Mouse (Mus musculus) lung, embryonic 14.5 days (tissue): ENCODE measurements at regions not wholly inside any gene's neighbourhood (a gene's known extent, or its start where the extent isn't known, plus 50 kb on each side); places are given as distances from the start of the nearest gene placed in this dataset.
A peak's percentile ranks its signal among the peaks of the same experiment; 100 is the strongest.

ENCODE experiments used
- ATAC-seq: fragments of 200-750 bp; cut with Nextera tagmentation; 2 replicates; pipeline ENCODE4 v1.8.0; 2017; ENCODE audit warnings: mild to moderate bottlenecking, moderate TSS enrichment, moderate library complexity; ENCODE audit not compliant: insufficient read depth
- DNase-seq: peaks from one replicate; pipeline ENCODE4 v3.0.0-alpha.2; 2015
- H3K27ac ChIP-seq: fragments of 300-500 bp; sonication (generic); 2 replicates; pipeline ENCODE4 v1.5.1; 2014; ENCODE audit warnings: low read depth, mild to moderate bottlenecking, moderate library complexity
- H3K27me3 ChIP-seq: fragments of 300-500 bp; sonication (generic); 2 replicates; pipeline ENCODE4 v1.6.1; 2014; ENCODE audit warnings: low read length, control low read depth; ENCODE audit not compliant: insufficient read depth
- H3K36me3 ChIP-seq: fragments of 300-500 bp; sonication (generic); 2 replicates; pipeline ENCODE4 v1.6.1; 2014; ENCODE audit warnings: control low read depth; ENCODE audit not compliant: insufficient read depth
- H3K4me1 ChIP-seq: fragments of 300-500 bp; sonication (generic); 2 replicates; pipeline ENCODE4 v1.6.1; 2014; ENCODE audit warnings: antibody characterized with exemption, control low read depth; ENCODE audit not compliant: insufficient read depth
- H3K4me2 ChIP-seq: fragments of 300-500 bp; sonication (generic); 2 replicates; pipeline ENCODE4 v1.6.1; 2014; ENCODE audit warnings: mild to moderate bottlenecking
- H3K4me3 ChIP-seq: fragments of 300-500 bp; sonication (generic); 2 replicates; pipeline ENCODE4 v1.5.1; 2014; ENCODE audit warnings: low read depth, low read length
- H3K9ac ChIP-seq: fragments of 300-500 bp; sonication (generic); 2 replicates; pipeline ENCODE4 v1.6.1; 2014
- H3K9me3 ChIP-seq: fragments of 300-500 bp; sonication (generic); 2 replicates; pipeline ENCODE4 v1.6.1; 2016; ENCODE audit warnings: low read depth, low read length, control low read depth
- CTCF ChIP-seq: IDR thresholded peaks from 2 replicates; pipeline ENCODE4 v1.5.1; 2016; ENCODE audit warnings: antibody characterized with exemption, low read depth
- WGBS: fragments of 180-500 bp; shearing (Covaris S2); extraction: QIAGEN DNeasy Blood & Tissue Kit; methylation state at CpG from one replicate; pipeline ENCODE4 v1.1.7; 2014; 5-methylcytosine and 5-hydroxymethylcytosine counted together

GRCm38 (mm10) chr10:96392836-96393235 lies 224.0 kb upstream of the Btg1 start:
- Histone ChIP-seq H3K27ac (no peak overlapping the region), H3K9me3 (no peaks in the 10 kb centered on the region), H3K27me3 (no peaks in the 10 kb centered on the region), H3K4me3 (no peak overlapping the region), H3K36me3 (no peaks in the 10 kb centered on the region), H3K9ac (no peak overlapping the region), H3K4me2 (no peak overlapping the region), H3K4me1 (0 out of 2 replicates have a peak, but pooled peaks cover 3% of the 10 kb centered on the region)
- TF ChIP-seq CTCF = no peak
- peak; percentile 30 for DNase-seq
- ATAC-seq = no peak
- WGBS = 67% methylated on average over 1 of the region's 1 CpGs

- ATAC-seq (no peak), DNase-seq (no peak)
- H3K27me3 ChIP-seq = no peaks in the 10 kb centered on the region
- H3K4me2 ChIP-seq = no peak overlapping the region
- H3K27ac ChIP-seq = no peak overlapping the region
- WGBS = 77% methylated on average over 3 of the region's 3 CpGs
- H3K9ac ChIP-seq = no peak overlapping the region
- no peaks in the 10 kb centered on the region for H3K9me3 ChIP-seq
- H3K4me3 ChIP-seq = no peak overlapping the region
- TF ChIP-seq CTCF = no peak
- H3K36me3 ChIP-seq = no peaks in the 10 kb centered on the region
- H3K4me1 ChIP-seq = peaks cover 3% of the 10 kb centered on the region; the same call in 1 of the 2 replicates
Measured at GRCm38 (mm10) chr10:96394210-96394609, 222.6 kb upstream of the Btg1 start.

- H3K27ac ChIP-seq = no peak overlapping the region
- 42% methylated on average over 3 of the region's 3 CpGs for WGBS
Measured at GRCm38 (mm10) chr10:96395017-96395416, 221.8 kb upstream of the Btg1 start.

GRCm38 (mm10) chr10:96397931-96398561 lies 218.8 kb upstream of the Btg1 start:
- Histone ChIP-seq H3K9ac (no peak overlapping the region), H3K27ac (no peak overlapping the region), H3K27me3 (no peaks in the 10 kb centered on the region), H3K4me3 (no peak overlapping the region), H3K9me3 (no peaks in the 10 kb centered on the region), H3K4me2 (no peak overlapping the region), H3K4me1 (peaks cover 6% of the 10 kb centered on the region; the same call in 1 of the 2 replicates), H3K36me3 (no peaks in the 10 kb centered on the region)
- no peak for DNase-seq
- WGBS = 62% methylated on average over 13 of the region's 13 CpGs
- ATAC-seq = no peak
- no peak for TF ChIP-seq CTCF

More at GRCm38 (mm10) chr10:96395017-96395416, 221.8 kb upstream of the Btg1 start:
- no peaks in the 10 kb centered on the region for H3K27me3 ChIP-seq
- no peak overlapping the region for H3K4me3 ChIP-seq
- H3K4me2 ChIP-seq = no peak overlapping the region
- no peak overlapping the region for H3K9ac ChIP-seq
- ATAC-seq (no peak), DNase-seq (no peak)
- peaks cover 6% of the 10 kb centered on the region; the same call in 1 of the 2 replicates for H3K4me1 ChIP-seq
- no peak for TF ChIP-seq CTCF
- H3K9me3 ChIP-seq = no peaks in the 10 kb centered on the region
- no peaks in the 10 kb centered on the region for H3K36me3 ChIP-seq

- no peak overlapping the region for H3K4me3 ChIP-seq
- peaks cover 6% of the 10 kb centered on the region; the same call in 1 of the 2 replicates for H3K4me1 ChIP-seq
- 77% methylated on average over 9 of the region's 9 CpGs for WGBS
- H3K27ac ChIP-seq = no peak overlapping the region
- no peak for TF ChIP-seq CTCF
- no peaks in the 10 kb centered on the region for H3K36me3 ChIP-seq
- H3K9me3 ChIP-seq = no peaks in the 10 kb centered on the region
- DNase-seq = no peak
- H3K9ac ChIP-seq = no peak overlapping the region
- H3K27me3 ChIP-seq = no peaks in the 10 kb centered on the region
- ATAC-seq = no peak
- no peak overlapping the region for H3K4me2 ChIP-seq
Measured at GRCm38 (mm10) chr10:96398562-96399288, 218.1 kb upstream of the Btg1 start.

GRCm38 (mm10) chr10:96399636-96400400 lies 217.0 kb upstream of the Btg1 start:
- Histone ChIP-seq H3K9me3 (no peaks in the 10 kb centered on the region), H3K36me3 (no peaks in the 10 kb centered on the region), H3K27me3 (no peaks in the 10 kb centered on the region), H3K4me3 (no peak overlapping the region), H3K4me2 (no peak overlapping the region), H3K27ac (no peak overlapping the region), H3K9ac (no peak overlapping the region), H3K4me1 (peaks cover 6% of the 10 kb centered on the region; the same call in 1 of the 2 replicates)
- DNase-seq = peak; percentile 37
- no peak for ATAC-seq
- no peak for TF ChIP-seq CTCF
- 63% methylated on average over 8 of the region's 8 CpGs for WGBS

- TF ChIP-seq CTCF = no peak
- 80% methylated on average over 6 of the region's 6 CpGs for WGBS
- Histone ChIP-seq H3K27ac (no peak overlapping the region), H3K36me3 (no peaks in the 10 kb centered on the region), H3K4me1 (peaks cover 6% of the 10 kb centered on the region; the same call in 1 of the 2 replicates), H3K4me3 (no peak overlapping the region), H3K27me3 (no peaks in the 10 kb centered on the region), H3K9me3 (no peaks in the 10 kb centered on the region), H3K9ac (no peak overlapping the region), H3K4me2 (no peak overlapping the region)
- DNase-seq = no peak
- no peak for ATAC-seq
Measured at GRCm38 (mm10) chr10:96400793-96401192, 216.0 kb upstream of the Btg1 start.
